Mouse (Mus musculus) v-Abl transformed pro-B cells (cell line): ENCODE measurements around the gene Pde6g.
"Not testable (repeated sequence)": the region's sequence is repeated elsewhere in the genome, so short reads cannot be mapped to it uniquely, and the experiment has no call there.

ENCODE experiments used
- in situ Hi-C, 2 experiments: fragments of 400-800 bp; cut with MboI; formaldehyde crosslinking; loops; one replicate each; pipeline ENCODE4 v1.15.1; 2025; ENCODE audit not compliant: unreplicated experiment in 2 of 2

Gene Pde6g

DNA sequence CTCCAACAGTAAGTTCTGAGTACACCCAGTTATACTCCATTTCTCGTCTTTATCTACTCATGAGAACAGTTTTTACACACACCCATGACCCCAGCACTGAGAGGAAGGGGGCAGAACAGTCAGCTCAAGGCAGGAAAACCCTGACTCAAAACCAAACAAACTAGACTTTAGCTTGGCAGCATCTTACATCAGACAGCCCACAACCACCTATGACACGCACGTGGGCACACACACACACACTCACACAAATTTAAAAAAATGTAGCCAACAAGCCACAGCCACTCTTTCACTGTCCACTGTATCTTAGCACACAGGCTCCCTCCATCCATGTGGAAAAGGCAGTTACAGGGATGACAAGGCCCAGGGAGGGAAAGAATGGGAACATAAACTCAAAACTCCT, 26.6 kb downstream of the Pde6g start:
- in situ Hi-C loops: no loop called here

DNA sequence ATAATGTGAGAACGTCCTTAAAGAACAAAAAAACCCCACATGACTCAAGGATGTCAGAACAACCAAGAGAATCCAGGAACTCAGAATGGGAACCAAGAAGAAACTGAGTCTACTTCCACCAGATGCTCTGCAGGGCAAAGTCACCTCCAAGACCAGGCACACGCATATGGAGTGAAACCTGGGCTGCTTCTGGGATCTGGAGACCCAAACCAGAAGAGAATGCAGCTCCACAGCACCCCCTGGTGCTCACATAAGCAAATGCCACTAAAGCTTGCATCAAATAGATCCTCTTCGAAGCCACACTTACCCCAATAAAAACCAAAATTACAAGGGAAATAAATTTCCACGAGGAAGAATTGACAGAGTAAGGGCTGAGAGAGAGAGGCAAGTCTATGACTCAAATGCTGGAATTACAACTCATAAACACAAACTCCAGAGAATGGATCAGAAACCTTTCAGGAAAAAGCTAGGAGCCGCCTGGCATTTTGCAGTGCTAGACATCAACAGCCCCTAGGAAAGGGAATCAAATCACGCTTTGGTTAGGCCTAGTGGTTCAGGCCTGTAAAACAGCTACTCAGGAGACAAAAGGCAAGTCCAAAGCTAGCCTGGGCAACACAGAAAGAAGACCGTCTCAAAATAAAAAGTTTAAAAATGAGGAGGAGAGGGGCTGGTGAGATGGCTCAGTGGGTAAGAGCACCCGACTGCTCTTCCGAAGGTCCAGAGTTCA, 29.6 kb downstream of the Pde6g start:
- in situ Hi-C loops: loop anchor here (5.0 kb wide), 2 partner anchors 66 to 71 kb away; no protein-coding TSS in a partner anchor

DNA sequence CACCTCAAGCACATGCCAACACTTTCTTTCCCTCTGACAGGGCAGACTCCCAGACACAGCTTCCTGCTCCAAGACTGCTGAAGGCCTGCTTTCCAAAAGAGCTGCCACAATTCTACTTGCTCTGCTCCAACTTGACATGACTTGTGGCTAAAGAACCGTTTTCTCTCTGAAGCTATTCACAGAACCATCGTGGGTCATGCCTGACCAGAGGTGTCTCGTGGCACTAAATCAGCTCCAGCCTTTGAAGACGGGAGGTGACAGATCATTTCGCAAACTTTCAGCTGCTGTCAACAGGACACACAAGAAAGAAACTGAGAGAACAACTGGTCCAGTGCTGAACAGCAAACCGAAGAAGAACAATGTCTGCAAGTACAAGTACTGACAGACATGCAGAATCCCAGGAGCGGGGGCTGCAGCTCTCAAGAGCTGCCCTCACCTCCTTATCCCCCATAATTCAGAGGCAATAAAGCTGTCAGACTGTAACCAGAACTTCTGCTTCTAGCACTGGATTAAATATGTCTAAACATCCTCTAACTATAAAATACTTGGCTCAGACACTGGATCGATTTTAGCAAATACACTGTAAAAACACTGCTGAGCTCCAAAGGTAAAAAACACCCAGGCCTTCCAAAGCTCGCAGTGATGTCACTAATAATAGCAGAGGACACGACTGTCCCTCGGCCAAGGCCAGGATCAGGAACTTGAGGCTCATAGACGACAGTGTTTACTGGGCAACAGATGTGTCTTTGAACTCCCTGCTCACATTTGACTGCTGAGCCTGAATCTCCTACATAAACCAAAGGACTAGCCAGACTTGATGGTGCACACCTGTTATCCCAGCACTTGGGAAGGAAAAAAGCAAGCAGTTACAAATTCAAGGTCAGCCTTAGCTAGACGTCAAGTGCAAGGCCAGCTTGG, 30.4 kb downstream of the Pde6g start:
- in situ Hi-C loops: loop anchor here (5.0 kb wide), 2 partner anchors 66 to 71 kb away; no protein-coding TSS in a partner anchor

DNA sequence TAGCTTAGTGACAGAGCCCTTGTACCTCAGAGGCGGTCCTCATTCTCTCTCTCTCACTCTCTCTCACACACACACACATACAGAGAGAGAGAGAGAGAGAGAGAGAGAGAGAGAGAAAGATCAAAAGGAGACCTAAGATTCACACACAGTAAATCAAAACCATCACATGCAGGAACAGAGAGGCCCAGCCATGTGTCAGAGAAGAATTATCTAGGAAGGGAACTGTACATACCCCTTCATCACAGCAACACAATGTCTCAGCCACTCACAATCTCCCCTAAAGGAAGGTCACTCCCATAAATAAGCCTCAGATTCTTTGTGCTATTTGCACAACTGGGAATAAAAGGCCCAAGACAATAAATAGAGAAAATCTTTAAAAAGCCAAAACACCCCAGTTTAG, 34.7 kb downstream of the Pde6g start:
- in situ Hi-C loops: no loop called here

DNA sequence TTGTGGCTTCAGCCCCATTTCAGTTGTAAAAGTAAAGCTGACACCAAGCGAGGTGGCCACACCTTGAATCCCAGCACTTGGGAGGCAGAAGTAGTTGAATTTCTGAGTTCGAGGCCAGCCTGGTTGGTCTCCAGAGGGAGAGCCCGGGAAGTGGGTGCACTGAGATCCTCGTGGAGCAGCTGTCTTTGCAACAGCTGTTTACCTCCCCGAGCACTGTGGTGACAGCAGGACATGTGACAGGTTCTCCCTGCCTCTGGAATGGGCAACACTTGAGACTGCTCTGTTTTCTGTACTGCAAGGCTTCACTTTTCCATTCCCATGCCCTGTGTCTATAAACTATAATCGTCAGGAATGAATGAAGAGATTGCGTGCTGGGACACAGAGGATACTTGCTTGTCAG, 35.4 kb downstream of the Pde6g start:
- in situ Hi-C loops: no loop called here

DNA sequence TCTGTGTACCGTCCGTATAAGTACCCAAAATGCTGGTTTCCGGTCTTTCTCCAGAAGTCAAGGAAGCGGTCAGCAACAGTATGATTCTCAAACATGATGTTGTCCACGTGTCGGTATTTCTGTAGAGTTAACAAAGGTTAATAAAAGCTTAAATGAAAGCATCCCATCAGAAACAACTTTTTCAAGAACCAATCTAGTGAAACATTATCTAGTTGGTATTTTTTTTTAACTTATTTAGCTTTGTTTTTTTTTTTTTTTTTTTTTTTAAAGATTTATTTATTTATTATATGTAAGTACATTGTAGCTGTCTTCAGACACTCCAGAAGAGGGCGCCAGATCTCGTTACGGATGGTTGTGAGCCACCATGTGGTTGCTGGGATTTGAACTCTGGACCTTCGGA, 39.7 kb downstream of the Pde6g start:
- in situ Hi-C loops: not testable (repeated sequence)

DNA sequence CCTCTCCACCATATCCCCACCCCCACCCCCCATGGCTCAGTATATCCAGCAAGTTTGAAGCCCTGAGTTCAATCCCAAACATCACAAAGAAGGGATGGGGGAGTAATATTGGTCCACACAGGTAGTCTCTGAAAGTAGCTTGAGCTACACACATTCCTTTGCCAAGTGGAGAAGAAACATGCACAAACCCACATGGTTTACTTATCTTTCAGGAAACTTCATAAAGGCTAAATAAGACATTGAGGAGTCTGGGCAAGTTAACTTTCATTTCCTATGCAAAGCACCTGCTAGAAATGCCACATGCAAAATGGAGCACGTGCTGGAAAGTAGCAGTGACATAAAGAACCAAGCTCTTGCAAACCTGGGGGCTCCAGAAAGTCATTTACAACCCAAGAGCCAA, 46.9 kb downstream of the Pde6g start:
- in situ Hi-C loops: no loop called here

DNA sequence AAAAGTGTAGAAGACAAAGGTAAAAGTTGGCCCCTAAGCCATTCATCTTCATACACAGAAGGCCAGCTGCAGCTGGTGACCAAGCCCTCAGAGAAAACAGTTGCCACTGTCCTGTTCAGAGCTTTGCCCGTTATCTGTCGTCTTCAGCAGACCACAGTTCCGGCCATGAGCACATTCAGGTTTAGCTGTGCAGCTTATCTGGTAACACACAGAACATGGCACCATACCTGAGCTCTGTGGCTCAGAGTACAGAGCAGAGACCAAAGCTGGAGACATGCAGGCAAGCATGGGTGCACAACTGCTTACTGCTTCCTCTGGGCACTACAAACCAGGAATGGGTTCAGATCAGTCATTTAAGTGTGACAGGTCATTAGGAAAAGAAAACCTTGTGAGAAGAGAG, 47.4 kb downstream of the Pde6g start:
- in situ Hi-C loops: no loop called here

DNA sequence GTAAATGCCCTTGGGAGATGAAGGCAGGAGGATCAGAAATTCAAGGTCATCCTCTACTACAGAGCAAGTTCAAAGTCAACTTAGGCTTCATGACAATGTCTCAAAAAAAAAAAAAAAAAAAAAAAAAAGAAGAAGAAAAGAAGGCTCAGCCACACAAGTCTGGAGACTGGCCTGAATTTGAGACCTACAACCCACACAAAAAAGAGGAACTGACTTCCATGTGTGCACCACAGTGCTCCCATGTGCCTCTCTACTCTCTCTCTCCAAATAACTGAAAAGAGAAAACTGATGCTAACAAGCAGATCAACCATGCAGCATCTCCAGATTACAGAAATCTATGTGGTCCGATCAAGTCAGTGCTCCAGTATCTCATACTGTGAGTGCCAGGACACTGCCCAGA, 48.5 kb downstream of the Pde6g start:
- in situ Hi-C loops: no loop called here

DNA sequence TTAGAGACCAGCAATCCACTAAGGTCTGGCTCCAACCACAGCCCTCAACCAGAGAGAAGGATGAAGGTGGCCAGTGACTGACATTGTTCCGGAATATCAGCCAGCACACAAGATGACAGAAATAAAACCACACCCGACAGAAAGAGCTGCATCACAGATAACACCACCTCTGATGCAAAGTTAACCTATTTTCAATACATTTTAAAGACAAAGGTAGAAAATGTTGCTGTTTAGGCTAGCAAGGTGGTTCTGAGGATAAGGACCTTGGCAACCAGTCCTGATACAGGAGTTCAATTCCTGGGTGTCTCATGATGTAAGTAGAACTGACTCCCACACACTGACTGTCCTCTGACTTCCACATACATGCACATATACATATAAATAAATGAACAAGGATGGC, 54.0 kb downstream of the Pde6g start:
- in situ Hi-C loops: no loop called here
